Mouse (Mus musculus) megakaryocyte, embryonic 14.5 days (primary cell): ENCODE measurements around the gene Coq10a. TPM values are rescaled to one million over a fixed set of nuclear protein-coding genes. Genes with fewer than 3 reads are reported as not detected.

Source experiments
- H3K27me3 ChIP-seq: replicated peaks from 2 replicates; pipeline ENCODE3; 2012; ENCODE audit warnings: inconsistent platforms
- H3K36me3 ChIP-seq: replicated peaks from 2 replicates; pipeline ENCODE3; 2012; ENCODE audit warnings: low read length, inconsistent platforms, mixed read lengths
- H3K4me1 ChIP-seq: 2 replicates; pipeline ENCODE4 v1.6.1; 2012; ENCODE audit warnings: inconsistent platforms
- H3K4me3 ChIP-seq: replicated peaks from 2 replicates; pipeline ENCODE3; 2012; ENCODE audit warnings: moderate library complexity, mild to moderate bottlenecking, inconsistent platforms
- H3K9me3 ChIP-seq: 2 replicates; pipeline ENCODE4 v1.6.1; 2012; ENCODE audit warnings: inconsistent platforms
- FLI1 ChIP-seq: IDR thresholded peaks from 2 replicates; pipeline ENCODE4 v1.6.1; 2012; ENCODE audit warnings: low read length, inconsistent platforms, mixed read lengths
- GATA1 ChIP-seq: IDR thresholded peaks from 3 replicates; pipeline ENCODE4 v1.6.1; 2012; ENCODE audit warnings: mixed read lengths, low read length, inconsistent platforms, borderline replicate concordance
- polyA plus RNA-seq: library from polyadenylated mRNA; stranded (reverse); fragments of >175 nt; gene quantifications from 2 replicates; pipeline ENCODE4 v1.2.3, GENCODE M21; 2012; ENCODE audit warnings: low replicate concordance; ENCODE audit not compliant: insufficient read depth

Coq10a gene
- polyA plus RNA-seq, 1 experiment = 5.0 TPM

- Histone ChIP-seq H3K9me3 (no peaks in the 10 kb centered on the region), H3K4me3 (peak overlapping the region; percentile 94), H3K4me1 (peaks cover 54% of the 10 kb centered on the region), H3K27me3 (no peaks in the 10 kb centered on the region), H3K36me3 (peaks cover 52% of the 10 kb centered on the region)
- no peak for TF ChIP-seq GATA1
Measured at GRCm38 (mm10) chr10:128408591-128409535, 40.1 kb upstream of the Coq10a start.

GRCm38 (mm10) chr10:128403931-128404330 is 35.1 kb upstream of the Coq10a start:
- Histone ChIP-seq H3K36me3 (peaks cover 88% of the 10 kb centered on the region), H3K27me3 (no peaks in the 10 kb centered on the region), H3K9me3 (no peaks in the 10 kb centered on the region), H3K4me1 (peaks cover 22% of the 10 kb centered on the region), H3K4me3 (no peak overlapping the region)
- TF ChIP-seq FLI1 = no peak
- TF ChIP-seq GATA1 = no peak

- peaks cover 77% of the 10 kb centered on the region for H3K36me3 ChIP-seq
Measured at GRCm38 (mm10) chr10:128401638-128402037, 32.8 kb upstream of the Coq10a start.

GRCm38 (mm10) chr10:128401056-128401455 is 32.3 kb upstream of the Coq10a start, which contains the start of gene Slc39a5:
Gene Slc39a5 (minus strand): TSS chr10:128401229.
- Histone ChIP-seq H3K36me3 (peaks cover 77% of the 10 kb centered on the region), H3K4me1 (peaks cover 23% of the 10 kb centered on the region), H3K27me3 (no peaks in the 10 kb centered on the region), H3K9me3 (no peaks in the 10 kb centered on the region), H3K4me3 (no peak within 1 kb of the TSS)
- no peak for TF ChIP-seq GATA1
- TF ChIP-seq FLI1 = no peak

More at GRCm38 (mm10) chr10:128401638-128402037, 32.8 kb upstream of the Coq10a start:
- Histone ChIP-seq H3K4me3 (no peak overlapping the region), H3K27me3 (no peaks in the 10 kb centered on the region), H3K9me3 (no peaks in the 10 kb centered on the region), H3K4me1 (peaks cover 27% of the 10 kb centered on the region)
- TF ChIP-seq GATA1 = no peak
- TF ChIP-seq FLI1 = no peak

GRCm38 (mm10) chr10:128400338-128400737 is 31.5 kb upstream of the Coq10a start:
- Histone ChIP-seq H3K36me3 (peaks cover 77% of the 10 kb centered on the region), H3K9me3 (no peaks in the 10 kb centered on the region), H3K4me3 (no peak overlapping the region), H3K4me1 (peaks cover 20% of the 10 kb centered on the region), H3K27me3 (no peaks in the 10 kb centered on the region)
- no peak for TF ChIP-seq FLI1
- no peak for TF ChIP-seq GATA1

DNA sequence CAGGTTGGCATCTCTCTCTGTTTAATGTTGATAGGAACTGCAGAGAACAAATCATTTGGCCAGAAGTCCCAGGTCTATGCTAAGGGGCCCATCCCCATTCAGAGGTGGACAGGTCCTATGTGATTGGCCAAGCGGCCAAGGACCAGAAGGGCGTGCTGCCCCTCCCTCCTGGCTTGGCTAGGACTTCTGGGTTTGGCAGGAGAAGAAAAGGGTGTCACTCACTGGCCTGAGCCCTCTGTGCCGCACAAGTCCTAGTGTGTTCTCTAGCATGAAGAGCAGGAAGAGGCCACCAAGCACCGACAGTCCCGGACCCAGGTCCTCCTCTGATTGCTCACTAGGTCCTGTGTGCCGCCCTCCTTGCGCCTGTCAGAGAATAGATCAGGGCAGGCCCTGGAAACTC is 28.7 kb upstream of the Coq10a start:
- peaks cover 20% of the 10 kb centered on the region for H3K4me1 ChIP-seq
- TF ChIP-seq FLI1 (no peak), GATA1 (no peak)
- H3K27me3 ChIP-seq = no peaks in the 10 kb centered on the region
- H3K9me3 ChIP-seq = no peaks in the 10 kb centered on the region
- peaks cover 80% of the 10 kb centered on the region for H3K36me3 ChIP-seq
- no peak overlapping the region for H3K4me3 ChIP-seq

DNA sequence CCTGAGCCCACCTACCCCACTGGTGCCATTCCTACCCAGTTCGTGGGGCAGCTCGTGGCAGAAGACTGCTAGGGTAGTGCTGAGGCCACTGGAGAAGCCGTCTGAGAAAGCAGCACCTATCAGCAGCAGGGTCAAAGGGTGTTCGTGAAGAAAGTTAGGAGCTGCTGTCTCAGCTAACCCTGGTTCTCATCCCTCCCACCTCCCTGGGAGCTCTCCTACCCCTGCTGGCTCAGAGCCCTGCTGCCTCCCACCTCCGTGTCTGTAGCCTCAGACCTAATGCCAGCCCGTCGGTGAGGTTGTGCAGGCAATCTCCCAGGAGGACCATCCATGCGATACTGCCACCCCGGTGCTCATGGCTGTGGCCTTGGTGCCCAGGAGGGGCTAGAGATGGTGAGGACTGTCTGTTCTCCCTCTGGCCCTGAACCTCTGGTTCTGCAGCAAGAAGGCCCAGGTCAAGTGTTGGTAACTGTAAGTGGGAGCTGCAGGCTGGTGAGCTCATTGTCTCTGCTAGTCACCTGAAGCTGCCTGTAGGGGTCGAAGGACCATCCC is 28.0 kb upstream of the Coq10a start:
- H3K36me3 ChIP-seq = peaks cover 82% of the 10 kb centered on the region
- no peak overlapping the region for H3K4me3 ChIP-seq
- H3K4me1 ChIP-seq = peaks cover 22% of the 10 kb centered on the region
- no peaks in the 10 kb centered on the region for H3K9me3 ChIP-seq
- H3K27me3 ChIP-seq = no peaks in the 10 kb centered on the region
- TF ChIP-seq GATA1 = no peak
- TF ChIP-seq FLI1 = no peak

DNA sequence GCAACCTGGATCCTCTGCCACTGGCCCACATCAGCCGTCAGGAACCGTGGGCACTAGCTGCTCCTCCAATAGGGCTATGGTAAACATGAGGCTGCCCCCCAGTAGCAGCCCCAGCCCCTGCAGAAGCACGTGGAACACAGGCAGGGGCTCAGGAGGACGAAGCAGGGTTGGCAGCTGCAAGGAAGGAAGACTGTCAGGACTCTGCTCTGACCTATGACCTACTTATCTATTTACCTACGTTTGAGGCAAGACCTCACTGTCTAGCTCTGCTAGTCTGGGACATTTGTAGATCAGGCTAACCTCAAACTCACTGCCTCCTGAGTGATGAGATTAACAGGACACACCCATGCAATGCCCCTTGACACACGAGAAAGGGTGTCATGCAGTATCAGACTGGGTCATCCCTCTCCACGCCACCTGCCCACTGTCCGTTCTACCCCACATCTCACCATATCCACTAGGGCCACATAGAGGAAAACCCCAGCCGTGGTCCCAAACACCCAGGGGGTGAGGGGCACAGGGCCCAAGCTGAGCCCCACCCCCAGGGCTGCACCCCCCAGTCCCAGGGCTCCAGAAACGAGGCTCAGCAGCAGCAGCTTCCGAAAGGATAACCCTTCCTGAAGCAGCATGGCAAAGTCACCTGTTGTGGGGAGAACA is 27.3 kb upstream of the Coq10a start:
- no peaks in the 10 kb centered on the region for H3K9me3 ChIP-seq
- H3K27me3 ChIP-seq = no peaks in the 10 kb centered on the region
- peaks cover 82% of the 10 kb centered on the region for H3K36me3 ChIP-seq
- TF ChIP-seq FLI1 (no peak), GATA1 (no peak)
- H3K4me3 ChIP-seq = no peak overlapping the region
- H3K4me1 ChIP-seq = peaks cover 24% of the 10 kb centered on the region

DNA sequence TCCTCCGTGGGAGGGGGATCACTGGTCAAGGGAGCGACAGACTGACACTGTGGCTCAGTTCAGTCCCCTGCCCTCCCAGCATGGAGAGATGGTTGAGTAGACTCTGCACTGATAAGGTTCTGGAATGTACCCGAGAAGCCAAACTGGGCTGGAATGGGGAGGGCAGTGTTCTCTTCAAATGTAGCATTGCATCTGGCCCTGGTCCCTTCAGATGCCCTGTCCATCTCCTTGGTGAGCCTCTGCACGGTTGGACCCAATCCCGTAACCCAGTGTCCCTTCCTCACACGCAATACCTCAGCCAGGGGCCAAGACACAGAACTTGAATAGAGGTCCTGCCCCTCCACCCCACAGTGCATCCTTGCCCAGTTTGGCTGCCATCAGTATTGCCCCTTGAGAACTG is 23.1 kb upstream of the Coq10a start:
- Histone ChIP-seq H3K4me1 (peaks cover 35% of the 10 kb centered on the region), H3K36me3 (peaks cover 98% of the 10 kb centered on the region), H3K9me3 (no peaks in the 10 kb centered on the region), H3K4me3 (no peak overlapping the region), H3K27me3 (no peaks in the 10 kb centered on the region)
- TF ChIP-seq FLI1 = no peak
- TF ChIP-seq GATA1 = no peak
